Mouse (Mus musculus) liver, embryonic 14.5 days (tissue): ENCODE measurements at regions not wholly inside any gene's neighbourhood (a gene's known extent, or its start where the extent isn't known, plus 50 kb on each side); places are given as distances from the start of the nearest gene placed in this dataset.

ENCODE experiments used
- CTCF ChIP-seq: IDR thresholded peaks from 2 replicates; pipeline ENCODE4 v1.5.1; 2016; ENCODE audit warnings: antibody characterized with exemption, low read depth, control low read depth
- EP300 ChIP-seq: IDR thresholded peaks from 2 replicates; pipeline ENCODE4 v1.6.1; 2016; ENCODE audit warnings: antibody characterized with exemption, low read depth

- TF ChIP-seq CTCF (no peak), EP300 (no peak)
These were observed 164.0 kb downstream of the Gm11361 start for GRCm38 (mm10) chr13:28421309-28421708.
